Mouse (Mus musculus): Measurements from ENCODE around the gene Ube2n.
"Not testable (repeated sequence)": the region's sequence is repeated elsewhere in the genome, so short reads cannot be mapped to it uniquely, and the experiment has no call there.

The Ube2n gene

GRCm38 (mm10) chr10:95525871-95526270 is 10.9 kb downstream of the Ube2n start:
- no peak for DNase-seq (ENCODE audit: low spot score)

GRCm38 (mm10) chr10:95526495-95527122 is 11.7 kb downstream of the Ube2n start:
- DNase-seq (ENCODE audit: low spot score): no peak

- DNase-seq (ENCODE audit: low spot score): no peak
Measured at GRCm38 (mm10) chr10:95530551-95531121, 15.7 kb downstream of the Ube2n start.

- no peak for DNase-seq (ENCODE audit: low spot score)
Measured at GRCm38 (mm10) chr10:95532916-95533315, 18.0 kb downstream of the Ube2n start.

- no peak for DNase-seq (ENCODE audit: low spot score)
Measured at GRCm38 (mm10) chr10:95533382-95533781, 18.4 kb downstream of the Ube2n start.

- DNase-seq (ENCODE audit: low spot score): no peak
Measured at GRCm38 (mm10) chr10:95535399-95536221, 20.7 kb downstream of the Ube2n start.

- DNase-seq (ENCODE audit: low spot score): no peak
Measured at GRCm38 (mm10) chr10:95536222-95536541, 21.2 kb downstream of the Ube2n start.

GRCm38 (mm10) chr10:95539260-95539659 is 24.3 kb downstream of the Ube2n start:
- no peak for DNase-seq (ENCODE audit: low spot score)

- no peak for DNase-seq (ENCODE audit: low spot score)
Measured at GRCm38 (mm10) chr10:95539841-95540240, 24.9 kb downstream of the Ube2n start.

- DNase-seq (ENCODE audit: low spot score): no peak
Measured at GRCm38 (mm10) chr10:95542916-95543315, 28.0 kb downstream of the Ube2n start.

- DNase-seq (ENCODE audit: low spot score): no peak
Measured at GRCm38 (mm10) chr10:95543377-95543776, 28.4 kb downstream of the Ube2n start.

GRCm38 (mm10) chr10:95544004-95544403 is 29.1 kb downstream of the Ube2n start:
- DNase-seq (ENCODE audit: low spot score): no peak

- DNase-seq (ENCODE audit: low spot score): no peak
Measured at GRCm38 (mm10) chr10:95544651-95545050, 29.7 kb downstream of the Ube2n start.

GRCm38 (mm10) chr10:95545051-95545450 is 30.1 kb downstream of the Ube2n start:
- DNase-seq (ENCODE audit: low spot score): no peak

GRCm38 (mm10) chr10:95546178-95546577 is 31.2 kb downstream of the Ube2n start:
- no peak for DNase-seq (ENCODE audit: low spot score)

GRCm38 (mm10) chr10:95548154-95548826 is 33.3 kb downstream of the Ube2n start:
- no peak for DNase-seq (ENCODE audit: low spot score)

- DNase-seq (ENCODE audit: low spot score): not testable (repeated sequence)
Measured at GRCm38 (mm10) chr10:95549080-95549479, 34.1 kb downstream of the Ube2n start.

GRCm38 (mm10) chr10:95550506-95550905 is 35.6 kb downstream of the Ube2n start:
- DNase-seq (ENCODE audit: low spot score): no peak

- no peak for DNase-seq (ENCODE audit: low spot score)
Measured at GRCm38 (mm10) chr10:95551752-95552151, 36.8 kb downstream of the Ube2n start.

GRCm38 (mm10) chr10:95552326-95552725 is 37.4 kb downstream of the Ube2n start:
- no peak for DNase-seq (ENCODE audit: low spot score)

GRCm38 (mm10) chr10:95555866-95556265 is 40.9 kb downstream of the Ube2n start:
- no peak for DNase-seq (ENCODE audit: low spot score)

- DNase-seq (ENCODE audit: low spot score): no peak
Measured at GRCm38 (mm10) chr10:95557337-95557828, 42.4 kb downstream of the Ube2n start.

GRCm38 (mm10) chr10:95559426-95559825 is 44.5 kb downstream of the Ube2n start:
- no peak for DNase-seq (ENCODE audit: low spot score)
